Mouse (Mus musculus) erythroblast, embryonic 14.5 days (primary cell): ENCODE measurements at regions not wholly inside any gene's neighbourhood (a gene's known extent, or its start where the extent isn't known, plus 50 kb on each side); places are given as distances from the start of the nearest gene placed in this dataset.

Experiments used
- GATA1 ChIP-seq: IDR thresholded peaks from 2 replicates; pipeline ENCODE4 v1.6.1; 2012; ENCODE audit warnings: low read length, inconsistent platforms, mixed read lengths
- TAL1 ChIP-seq: IDR thresholded peaks from 3 replicates; pipeline ENCODE4 v1.6.1; 2012; ENCODE audit warnings: low read length, inconsistent platforms, mixed read lengths

- TF ChIP-seq TAL1, result no peak
- no peak for TF ChIP-seq GATA1
Observed at GRCm38 (mm10) chrX:11878028-11878427, 282.1 kb downstream of the Bcor start.
